Mouse (Mus musculus) left cerebral cortex, postnatal 14 days (tissue): ENCODE data around the gene Gm10647. TPM values are rescaled to one million over a fixed set of nuclear protein-coding genes. Genes with fewer than 3 reads are reported as not detected.
A peak's percentile ranks its signal among the peaks of the same experiment; 100 is the strongest.
"Not testable (repeated sequence)": the region's sequence is repeated elsewhere in the genome, so short reads cannot be mapped to it uniquely, and the experiment has no call there.

Experiments
- DNase-seq, 2 experiments: peaks; one replicate each; pipeline ENCODE4 v3.0.0; 2021 to 2022; ENCODE audit warnings: low spot score in 2 of 2, mixed read lengths in 1 of 2
- intact Hi-C: fragments of 180-260 bp; cut with DNase I; formaldehyde crosslinking; loops from one replicate; pipeline ENCODE4 v1.15.1; 2025
- long read RNA-seq, 2 experiments: library from polyadenylated mRNA; stranded (forward); transcript quantifications; one replicate each; pipeline ENCODE4 v2.0.0; 2021
- total RNA-seq, 2 experiments: library from RNA; stranded (reverse); gene quantifications; 2 replicates each; pipeline ENCODE4 v1.2.3; 2021

Gene Gm10647
- under 1 TPM; 0.17 to 0.40 TPM for total RNA-seq
- long read RNA-seq, experiment 1: 0 reads
- long read RNA-seq, experiment 2: 0 reads

- intact Hi-C loops: no loop called here
- DNase-seq: no peak
These were observed at the start of gene Gm10647 for GRCm38 (mm10) chr9:66796739-66797138. Gm10647 (plus strand) TSS chr9:66797039.

- DNase-seq: peak; percentile 35 to 49
- intact Hi-C loops: no loop called here
These were observed 48.4 kb upstream of the Gm10647 start for GRCm38 (mm10) chr9:66748390-66748789.

DNA sequence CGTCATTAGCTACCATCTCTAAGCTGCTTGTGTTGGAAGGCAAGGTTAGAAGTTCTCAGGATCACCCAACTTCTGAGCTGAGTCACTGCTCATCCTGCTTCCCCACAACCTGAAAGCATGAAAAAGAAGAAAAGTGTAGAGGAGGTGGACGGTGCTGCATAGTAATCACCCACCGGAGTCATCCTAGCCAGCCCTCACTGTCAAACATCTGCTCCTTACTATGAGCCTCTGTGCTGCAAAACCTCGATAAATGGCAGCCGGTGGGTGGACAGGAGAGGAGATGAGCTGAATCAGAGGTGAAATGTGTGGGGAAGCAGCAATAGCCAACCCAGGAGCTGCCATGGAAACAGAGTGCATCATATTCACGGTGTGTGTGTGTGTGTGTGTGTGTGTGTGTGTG, 44.0 kb upstream of the Gm10647 start:
- peak; percentile 27 to 65 for DNase-seq
- intact Hi-C loops: no loop called here

GRCm38 (mm10) chr9:66760991-66761390, 35.8 kb upstream of the Gm10647 start:
- intact Hi-C loops: no loop called here
- no peak for DNase-seq

- intact Hi-C loops: no loop called here
- DNase-seq: no peak
These were observed 28.1 kb upstream of the Gm10647 start for GRCm38 (mm10) chr9:66768721-66769120.

GRCm38 (mm10) chr9:66769275-66769674, 27.6 kb upstream of the Gm10647 start:
- DNase-seq: no peak
- intact Hi-C loops: no loop called here

- intact Hi-C loops: loop anchor here (5.0 kb wide), 1 partner anchor 123 kb away; no protein-coding TSS in a partner anchor
- no peak for DNase-seq
These were observed 26.1 kb upstream of the Gm10647 start for GRCm38 (mm10) chr9:66770701-66771100.

- DNase-seq, intact Hi-C loops: not testable (repeated sequence)
These were observed 12.3 kb upstream of the Gm10647 start for GRCm38 (mm10) chr9:66784552-66784951.

DNA sequence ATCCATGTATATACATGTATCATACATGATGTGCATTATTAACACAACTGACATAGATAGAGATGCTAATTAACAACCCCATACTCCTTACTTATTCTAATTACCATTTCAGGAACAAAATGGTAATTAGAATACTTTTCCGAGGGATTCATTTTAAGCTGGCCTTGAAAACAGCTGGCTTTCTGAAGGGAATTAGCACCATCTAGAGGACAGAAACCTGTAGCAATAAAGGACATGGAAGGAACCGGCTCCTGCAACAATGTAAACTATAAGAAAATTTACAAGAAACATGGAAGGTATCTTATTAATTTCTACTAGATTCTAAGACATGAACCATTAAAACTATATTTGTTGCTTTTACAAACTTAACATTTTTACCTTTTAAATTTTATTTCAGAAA, 9.0 kb upstream of the Gm10647 start:
- peak; percentile 55 to 59 for DNase-seq
- intact Hi-C loops: loop anchor here (5.0 kb wide), 2 partner anchors 81 to 141 kb away; no protein-coding TSS in a partner anchor

GRCm38 (mm10) chr9:66794629-66795463, 2.0 kb upstream of the Gm10647 start:
- intact Hi-C loops: loop anchor here (5.0 kb wide), 1 partner anchor 283 kb away; the partner anchor contains the start of gene Fbxl22
- no peak for DNase-seq

DNA sequence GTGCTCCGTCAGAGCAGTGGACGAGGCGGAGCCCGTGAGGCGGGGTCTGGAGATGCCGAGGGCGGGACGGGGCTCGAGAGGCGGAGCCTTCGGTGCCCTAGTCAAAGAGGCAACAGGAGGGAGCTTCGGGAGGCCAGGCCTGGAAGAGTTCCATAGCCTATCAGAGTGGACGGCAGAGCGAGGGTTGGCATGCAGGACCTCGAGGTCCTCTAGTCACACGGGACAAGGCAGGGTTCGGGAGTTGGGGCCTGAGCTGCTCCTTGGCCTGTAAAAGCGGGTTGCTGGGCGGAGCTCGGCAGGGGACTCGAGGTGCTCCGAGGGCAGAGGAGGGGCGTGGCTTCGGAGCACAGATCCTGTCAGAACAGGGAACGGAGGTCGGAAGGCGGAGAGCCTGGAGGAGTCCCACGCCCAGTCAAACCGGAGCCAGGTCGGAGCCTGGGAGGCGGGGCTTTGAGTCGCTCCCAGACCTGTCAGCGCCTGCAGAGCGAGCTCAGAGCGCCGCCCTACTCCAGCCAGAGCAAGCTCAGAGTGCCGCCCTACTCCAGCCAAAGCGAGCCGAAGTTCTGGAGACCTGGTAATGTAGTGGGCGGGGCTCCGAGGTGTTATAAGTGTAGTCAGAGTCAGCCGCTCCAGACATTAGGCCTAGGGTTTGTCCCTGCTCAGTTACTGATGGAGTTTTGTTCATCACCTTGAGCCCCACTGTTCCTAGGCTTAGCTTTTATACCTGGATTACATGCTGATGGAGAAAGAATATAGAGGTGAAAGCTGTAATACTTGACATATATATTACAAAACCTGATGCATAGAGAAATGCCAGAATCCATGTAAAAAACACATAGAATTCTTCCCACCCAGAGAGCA, 1.1 kb upstream of the Gm10647 start, which contains the start of gene Aph1b:
Gene Aph1b (minus strand): TSS at position 27 of the 861 bp plus-strand sequence.
- peak; percentile 91 to 93 for DNase-seq
- intact Hi-C loops: no loop called here

DNA sequence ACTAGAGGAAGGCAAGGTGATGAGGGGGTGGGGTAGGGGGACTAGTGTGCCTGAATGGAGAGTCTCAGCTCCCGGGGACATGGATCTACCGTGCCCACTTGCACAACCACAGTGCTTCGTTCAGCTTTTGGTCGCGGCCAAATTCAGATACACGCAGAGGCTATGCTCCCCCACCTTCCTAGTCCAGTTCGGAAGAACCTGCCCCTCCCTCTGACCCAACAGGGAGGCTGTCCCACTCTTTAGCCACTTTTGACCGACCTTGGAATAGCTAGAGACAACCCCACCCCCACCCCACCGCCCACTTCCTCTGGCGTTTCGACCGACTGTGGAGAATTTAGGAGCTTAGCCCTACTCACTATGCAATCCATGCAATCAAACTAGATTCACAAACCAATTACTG, 5.1 kb downstream of the Gm10647 start:
- intact Hi-C loops: no loop called here
- no peak for DNase-seq

- intact Hi-C loops: not testable (repeated sequence)
These were observed 9.1 kb downstream of the Gm10647 start for GRCm38 (mm10) chr9:66805951-66806350.

GRCm38 (mm10) chr9:66813392-66813791, 16.6 kb downstream of the Gm10647 start:
- intact Hi-C loops: no loop called here
- no peak for DNase-seq

More at GRCm38 (mm10) chr9:66805951-66806350, 9.1 kb downstream of the Gm10647 start:
- not testable (repeated sequence) for DNase-seq

DNA sequence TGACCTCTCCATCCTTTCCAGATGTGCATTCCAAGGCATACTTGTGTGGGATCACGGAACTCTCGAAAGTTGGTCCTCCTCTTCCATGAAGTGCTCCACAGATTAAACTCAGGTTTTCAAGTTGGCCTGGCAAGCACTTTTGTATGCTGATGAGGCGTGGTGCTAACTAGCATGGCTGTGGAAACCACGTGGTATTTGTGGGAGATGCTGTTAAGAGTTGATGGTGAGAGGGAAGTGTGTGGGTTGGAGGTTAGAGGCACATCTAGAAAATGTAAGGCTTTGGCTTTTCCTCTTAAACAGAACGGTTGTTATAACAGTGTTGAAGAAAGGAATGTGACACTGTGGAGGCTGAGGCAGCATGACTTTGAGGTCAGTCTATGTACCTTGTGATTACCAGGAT, 24.2 kb downstream of the Gm10647 start:
- no peak for DNase-seq

GRCm38 (mm10) chr9:66822255-66822654, 25.4 kb downstream of the Gm10647 start:
- DNase-seq: not testable (repeated sequence)
- intact Hi-C loops: loop anchor here (10.0 kb wide), 1 partner anchor 307 kb away; the partner anchor contains the start of gene Fbxl22

More for the DNA sequence above, 24.2 kb downstream of the Gm10647 start:
- intact Hi-C loops: loop anchor here (10.0 kb wide), 1 partner anchor 306 kb away; the partner anchor contains the start of gene Fbxl22

GRCm38 (mm10) chr9:66825990-66826389, 29.2 kb downstream of the Gm10647 start:
- intact Hi-C loops: loop anchor here (2.0 to 10.0 kb wide), 3 partner anchors 35 to 311 kb away; partner anchors contain the start of gene Fbxl22

GRCm38 (mm10) chr9:66832366-66832908, 35.6 kb downstream of the Gm10647 start:
- DNase-seq: no peak
- intact Hi-C loops: no loop called here

More at GRCm38 (mm10) chr9:66825990-66826389, 29.2 kb downstream of the Gm10647 start:
- DNase-seq: peak; percentile 60 to 61

GRCm38 (mm10) chr9:66833851-66834250, 37.0 kb downstream of the Gm10647 start:
- no peak for DNase-seq
- intact Hi-C loops: loop anchor here (2.0 kb wide), 1 partner anchor 105 kb away; no protein-coding TSS in a partner anchor
